Mouse (Mus musculus) fibroblast of lung, adult 2 months (primary cell): ENCODE results near the gene Ciao2a.

Experiments
- DNase-seq: peaks from one replicate; pipeline ENCODE4 v3.0.0-alpha.2; 2011; ENCODE audit warnings: low read depth

Ciao2a gene

DNA sequence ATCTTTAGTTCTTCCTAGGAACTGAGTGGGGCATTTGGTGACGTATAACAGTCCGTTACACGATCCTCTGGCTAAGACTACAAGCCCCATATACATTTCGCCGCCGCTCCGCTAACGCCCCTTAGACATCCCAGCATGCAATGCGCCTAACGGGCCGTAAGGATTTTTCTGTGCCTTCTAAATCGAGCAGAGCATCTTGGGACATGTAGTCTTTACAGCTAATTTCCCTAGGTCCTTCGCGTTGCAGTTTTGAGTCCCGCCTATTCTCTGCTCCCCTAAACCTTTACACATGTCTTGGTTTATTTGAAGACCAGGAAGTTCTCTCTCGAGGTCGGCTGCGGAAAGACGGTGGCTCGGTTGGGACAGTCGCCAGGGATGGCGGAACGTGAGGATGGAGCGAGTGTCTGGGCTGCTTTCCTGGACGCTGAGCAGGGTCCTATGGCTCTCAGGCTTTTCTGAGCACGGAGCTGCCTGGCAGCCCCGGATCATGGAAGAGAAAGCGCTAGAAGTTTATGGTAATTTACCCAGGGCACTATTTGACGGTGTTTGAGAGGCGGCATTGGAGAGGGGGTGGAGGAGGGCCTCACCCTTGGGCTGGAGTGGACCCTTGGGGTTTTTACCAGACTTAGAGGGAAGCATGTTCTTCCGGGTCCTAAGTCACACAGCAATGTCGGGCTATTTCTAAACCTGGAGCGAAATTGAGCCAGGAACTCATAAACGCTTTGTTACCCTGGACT lies at the start of gene Ciao2a, which contains the start of gene Snx1:
Gene Ciao2a (plus strand): TSS at position 156 of the 737 bp plus-strand sequence.
Gene Snx1 (minus strand): TSS at position 132 of the 737 bp plus-strand sequence.
- peak; percentile 95 for DNase-seq

DNA sequence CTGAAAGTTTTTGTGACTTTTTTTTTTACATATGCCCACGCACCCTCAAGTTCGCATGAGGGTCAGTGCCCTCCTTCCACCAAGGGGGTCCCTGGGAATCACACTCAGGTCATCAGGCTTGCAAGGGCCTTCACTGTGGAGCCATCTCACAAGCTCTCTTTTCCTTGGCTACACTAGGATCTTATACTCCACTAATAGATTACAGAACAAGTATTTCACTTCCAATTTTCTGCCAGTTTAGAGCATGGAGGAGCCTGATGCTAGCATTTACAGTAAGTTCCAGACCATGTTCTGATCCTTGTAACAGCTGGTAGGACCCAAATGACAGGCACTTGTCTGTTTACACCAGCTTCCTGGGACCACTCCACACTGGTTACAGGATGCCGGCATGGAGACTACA lies 48.3 kb upstream of the Ciao2a start:
- DNase-seq = no peak

DNA sequence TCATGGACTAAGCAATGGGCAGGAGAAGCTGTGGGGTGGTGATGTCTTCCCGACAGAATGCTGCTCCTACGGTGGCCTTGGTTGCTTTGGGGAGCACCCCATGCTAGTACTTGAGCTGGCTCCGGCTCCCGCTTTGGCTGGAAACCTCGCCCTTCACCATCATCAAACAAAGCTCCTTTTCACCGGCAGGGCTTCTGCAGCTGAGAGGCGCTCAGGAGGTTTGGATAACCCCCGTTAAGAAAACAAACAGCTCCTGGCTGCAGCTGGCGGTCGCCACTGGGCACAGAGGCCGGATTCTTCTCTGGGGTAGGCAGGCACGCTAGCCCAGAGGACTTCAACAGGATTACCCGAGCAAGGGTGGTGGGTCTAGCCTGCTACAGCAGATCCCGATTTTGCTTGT lies 47.9 kb upstream of the Ciao2a start:
- peak; percentile 86 for DNase-seq

DNA sequence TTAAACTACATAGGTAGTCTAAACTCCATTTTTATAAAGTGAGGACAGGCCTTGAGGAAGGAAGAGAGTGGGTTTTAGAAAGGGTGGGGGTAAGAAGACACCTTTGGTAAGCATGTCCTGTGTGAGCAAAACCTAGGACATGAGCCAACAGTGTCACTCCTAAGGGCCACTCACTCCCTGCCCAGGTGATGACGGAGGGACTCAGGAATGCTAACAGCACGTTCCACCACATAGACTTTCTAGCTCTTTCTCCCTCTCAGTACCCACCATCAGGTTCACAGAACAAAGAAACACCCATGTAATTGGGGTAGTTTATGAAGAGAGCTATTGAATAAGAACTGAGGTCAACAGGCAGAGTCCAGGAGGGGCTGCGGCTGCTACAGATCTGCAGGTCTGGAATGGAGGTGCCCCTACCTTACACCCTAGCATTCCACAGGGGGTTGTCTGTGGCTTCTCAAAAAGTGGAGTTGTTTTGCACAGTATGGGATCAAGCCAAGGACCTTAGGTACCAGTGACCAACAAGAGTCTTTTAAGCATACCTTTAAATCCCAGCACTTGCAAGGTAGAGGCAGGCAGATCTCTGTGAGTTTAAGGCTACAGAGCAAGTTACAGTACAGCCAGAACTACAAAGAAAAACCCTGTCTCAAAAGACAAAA lies 45.5 kb upstream of the Ciao2a start:
- DNase-seq = no peak

DNA sequence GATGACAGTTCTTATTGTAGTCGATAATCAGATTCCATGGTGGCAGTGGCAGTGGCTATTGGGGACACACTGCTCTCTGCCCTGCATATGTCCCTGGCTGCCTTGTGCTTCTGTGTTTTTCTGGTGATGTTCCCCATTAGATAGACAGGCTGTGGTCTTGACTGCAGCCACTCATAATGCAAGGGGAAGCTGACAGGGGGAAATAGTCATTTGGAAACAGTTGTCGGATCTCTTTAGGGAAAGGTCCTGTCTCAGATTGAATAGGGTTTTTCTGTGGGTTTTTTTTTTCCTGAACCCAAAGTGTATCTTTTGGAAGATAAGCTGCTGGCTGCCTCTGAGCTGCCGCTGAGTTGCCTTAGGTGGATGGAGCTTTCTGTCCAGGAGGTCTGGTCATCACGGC lies 44.4 kb upstream of the Ciao2a start:
- no peak for DNase-seq

DNA sequence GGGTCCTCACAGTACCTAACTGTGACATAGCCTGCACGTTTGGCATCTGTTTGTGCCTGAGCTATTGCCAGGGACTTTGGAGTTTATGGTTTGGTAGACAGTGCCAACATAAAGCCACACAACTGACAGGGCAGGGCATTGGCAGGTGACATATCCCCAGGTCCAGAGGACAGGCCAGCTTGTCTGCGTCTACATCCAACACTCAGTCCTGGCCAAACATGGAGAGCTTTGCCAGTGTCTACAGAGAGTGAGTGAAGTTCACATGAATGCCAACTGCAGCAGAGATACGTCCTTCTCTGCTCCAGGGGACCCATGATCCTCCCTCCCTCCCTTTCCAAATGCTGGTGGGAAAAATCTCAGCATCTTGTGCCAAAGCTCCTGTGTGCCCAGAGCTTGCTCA lies 42.2 kb upstream of the Ciao2a start:
- no peak for DNase-seq

DNA sequence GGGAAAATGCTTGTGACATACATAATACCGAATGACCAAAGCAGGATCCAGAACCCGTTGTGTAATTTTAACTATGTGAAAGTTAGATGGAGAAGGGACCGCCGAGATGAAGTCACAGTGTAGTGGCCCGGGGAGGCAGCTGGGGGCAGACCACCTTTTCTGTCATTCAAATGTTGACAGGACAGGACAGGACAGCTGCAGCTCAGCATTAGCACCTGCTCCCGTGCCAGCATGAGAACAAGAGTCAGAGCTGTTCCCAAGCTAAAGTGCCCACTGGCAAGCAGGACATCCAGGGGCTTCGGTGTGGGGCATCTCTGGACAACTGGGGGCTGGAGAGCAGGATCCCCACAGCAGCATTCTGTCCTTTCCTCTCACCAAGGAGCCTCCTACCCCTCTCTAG lies 39.3 kb upstream of the Ciao2a start:
- DNase-seq = no peak

DNA sequence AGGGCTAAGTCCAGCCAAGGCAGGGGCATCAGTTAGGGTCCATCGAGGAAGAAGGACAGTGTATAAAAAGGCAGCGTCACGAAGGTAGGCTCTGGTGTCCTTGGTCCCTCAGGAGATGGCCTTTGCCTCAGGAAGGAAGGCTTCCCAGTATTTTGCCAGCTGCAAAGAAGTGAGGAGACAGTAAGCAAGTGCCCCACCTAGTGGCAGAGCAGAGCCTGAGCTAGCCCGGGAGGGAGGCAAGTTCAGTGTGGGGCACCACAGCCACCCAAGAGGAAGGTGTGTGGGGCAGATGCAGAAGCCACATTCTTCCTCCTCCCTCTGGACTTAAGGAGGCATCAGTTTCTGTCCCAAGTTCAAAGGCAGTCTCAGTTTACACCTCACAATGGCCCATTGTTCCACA lies 38.0 kb upstream of the Ciao2a start:
- DNase-seq = no peak

DNA sequence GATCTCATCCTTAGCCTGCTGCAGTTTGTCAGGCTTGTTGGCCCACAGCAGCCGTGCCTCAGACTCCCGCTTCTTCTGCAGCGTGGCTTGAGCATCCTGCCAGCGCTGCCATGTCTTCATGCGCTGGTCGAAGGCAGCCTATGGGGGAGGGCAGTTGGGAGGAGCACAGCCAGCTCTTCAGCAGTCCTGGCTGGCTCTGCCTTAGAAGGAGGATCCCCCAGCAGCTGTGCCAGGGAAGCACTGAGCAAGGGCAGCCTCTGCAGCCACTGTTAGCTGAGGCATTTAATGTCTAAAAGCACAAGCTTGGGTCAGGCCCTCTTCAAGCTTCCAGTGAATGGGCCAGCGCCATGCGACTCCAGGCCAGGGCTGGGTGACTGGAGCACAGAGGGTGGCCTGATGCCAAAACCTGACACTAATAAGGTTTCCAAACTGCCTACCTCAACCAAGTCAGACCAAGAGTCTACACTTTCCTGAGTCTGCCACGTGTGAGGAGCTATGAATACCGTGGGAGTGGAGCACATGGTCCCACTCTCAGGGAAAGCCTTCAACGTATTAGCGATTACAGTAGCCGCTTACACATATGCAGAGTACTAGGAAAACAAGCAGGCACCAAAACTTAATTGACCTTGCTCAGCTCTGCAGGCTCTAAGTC lies 35.7 kb upstream of the Ciao2a start:
- DNase-seq = no peak

DNA sequence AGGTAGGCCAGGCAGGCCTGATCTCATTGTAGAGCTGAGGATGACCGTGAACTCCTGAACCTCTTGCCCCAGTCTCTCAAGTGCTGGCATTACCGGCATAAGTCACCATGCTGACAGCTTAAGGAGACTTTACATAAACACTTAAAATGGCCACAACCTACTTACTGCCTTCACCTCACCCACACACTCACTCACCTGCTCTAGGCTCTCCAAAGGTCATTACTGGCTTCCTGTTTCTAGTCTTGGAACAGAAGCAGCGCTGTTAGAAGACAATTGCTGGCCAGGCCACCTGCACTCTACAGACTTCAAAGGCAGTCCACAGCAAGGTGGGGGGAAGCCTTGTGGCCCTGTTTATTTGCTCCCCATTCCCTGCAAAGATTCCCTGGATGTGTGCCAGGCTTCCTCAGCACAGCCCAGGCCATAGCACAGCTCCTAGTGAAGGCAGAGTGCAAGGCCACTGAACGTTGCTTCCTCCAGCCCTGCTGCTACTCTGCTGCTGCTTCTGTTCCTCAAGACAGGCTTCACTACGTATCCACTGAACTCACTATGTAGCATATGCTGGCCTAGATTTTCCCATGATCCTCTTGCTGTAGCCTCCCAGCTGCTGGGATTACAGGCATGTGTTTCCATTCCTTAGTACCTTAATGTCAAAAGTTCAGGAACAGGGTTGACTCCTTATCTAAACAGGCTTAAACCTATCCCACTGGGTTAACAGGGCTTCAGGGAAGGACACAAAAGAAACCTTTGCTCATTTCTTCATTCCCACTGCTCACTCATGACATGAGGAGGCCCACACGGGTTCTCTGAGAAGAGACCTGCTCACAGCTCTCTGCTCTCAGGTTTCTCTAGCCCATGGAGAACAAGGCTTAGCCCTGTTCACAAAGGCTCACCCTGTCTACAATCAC lies 34.8 kb upstream of the Ciao2a start:
- no peak for DNase-seq

DNA sequence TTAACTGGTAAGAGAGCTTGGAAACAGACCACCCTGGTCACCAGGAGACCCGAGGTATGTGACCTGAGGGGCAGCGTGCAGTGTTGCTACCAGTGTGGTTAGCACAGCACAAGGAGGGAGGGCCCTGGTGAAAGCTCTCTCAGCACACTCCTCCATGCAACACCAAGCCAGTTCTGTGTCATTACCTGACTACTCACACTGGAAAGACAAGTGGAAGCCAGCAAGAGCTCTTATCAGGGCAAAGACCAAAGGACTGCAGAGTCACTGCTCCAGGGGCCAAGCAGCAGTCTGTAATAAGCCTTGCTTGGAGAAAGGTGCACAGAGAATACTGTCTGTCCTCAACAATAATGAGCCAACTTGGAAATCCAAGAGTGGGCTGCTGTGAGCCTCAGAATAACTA lies 33.7 kb upstream of the Ciao2a start:
- DNase-seq = no peak

DNA sequence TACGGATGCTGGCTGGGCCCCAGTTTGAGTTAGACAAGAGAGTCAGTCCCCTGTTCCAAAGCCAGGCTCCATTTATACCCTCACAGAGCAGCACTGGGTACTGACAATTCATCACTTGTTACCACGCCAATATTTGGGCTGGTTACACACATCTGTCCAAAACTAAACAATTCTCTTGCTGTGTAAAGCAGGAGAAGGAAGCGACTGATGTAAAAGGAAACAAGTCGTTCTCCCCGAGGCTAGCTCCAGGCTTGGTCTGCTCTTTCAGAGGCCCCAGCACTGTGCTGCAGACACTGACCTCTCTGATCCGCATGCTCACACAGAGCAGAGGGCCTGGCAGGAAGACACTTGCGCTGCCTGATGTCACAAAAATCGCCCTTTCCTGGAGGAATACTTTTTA lies 24.8 kb upstream of the Ciao2a start:
- no peak for DNase-seq

DNA sequence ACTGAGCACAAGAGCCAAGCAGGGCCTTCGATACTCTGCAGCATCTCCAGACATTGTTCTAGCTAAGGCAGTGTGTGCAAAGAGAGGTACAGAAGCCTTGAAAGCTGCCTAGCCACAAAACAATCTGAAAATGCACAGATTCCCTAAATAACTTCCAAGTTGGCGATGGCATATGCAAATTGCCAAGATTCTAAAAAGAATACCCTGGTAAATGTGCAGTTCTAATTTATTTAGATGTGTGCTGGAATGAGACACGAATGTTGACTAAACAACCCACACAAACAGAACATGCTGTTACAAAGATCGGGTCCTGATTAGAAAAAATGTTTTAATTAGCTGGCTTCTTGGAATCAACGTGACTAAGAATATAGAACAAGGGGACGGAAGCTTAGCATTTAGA lies 23.7 kb upstream of the Ciao2a start:
- DNase-seq = no peak

DNA sequence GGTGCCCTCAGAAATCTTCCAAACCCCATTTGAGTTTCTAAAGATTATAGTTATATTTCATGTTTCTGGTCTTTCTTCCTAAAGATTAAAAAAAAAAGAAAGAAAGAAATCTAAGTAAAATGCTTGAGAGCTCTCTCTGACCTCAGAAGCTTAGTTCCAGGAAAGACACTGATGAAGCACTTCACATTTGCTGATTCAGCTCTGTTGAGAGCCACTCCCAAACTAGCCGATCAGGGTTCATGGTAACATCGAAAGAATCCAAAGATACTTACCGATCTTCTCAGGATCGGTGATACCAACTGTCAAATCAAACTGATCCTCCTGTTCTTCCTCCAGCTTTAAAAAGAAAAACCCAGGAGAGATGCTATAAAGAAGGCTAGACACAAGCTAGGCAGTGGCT lies 21.8 kb upstream of the Ciao2a start:
- DNase-seq = no peak

DNA sequence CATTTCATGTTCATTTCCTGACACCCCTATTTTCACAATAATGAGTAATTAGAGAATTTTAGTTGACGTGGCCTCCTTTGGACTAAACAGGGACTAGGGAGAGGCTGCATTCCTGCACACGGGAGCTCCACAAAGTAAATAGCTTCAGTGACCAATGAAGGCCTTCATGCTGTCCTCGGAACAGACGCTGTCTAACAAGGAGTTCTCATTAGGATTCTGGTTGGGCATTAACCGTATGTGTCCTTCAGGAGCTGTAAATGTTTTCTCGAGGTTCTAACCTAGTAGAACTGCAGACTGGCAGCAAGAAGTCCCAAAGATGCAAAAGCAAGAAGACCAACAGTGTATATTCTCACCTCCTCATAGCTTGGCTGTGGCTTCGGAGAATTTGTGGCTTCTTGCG lies 21.2 kb upstream of the Ciao2a start:
- DNase-seq = no peak

DNA sequence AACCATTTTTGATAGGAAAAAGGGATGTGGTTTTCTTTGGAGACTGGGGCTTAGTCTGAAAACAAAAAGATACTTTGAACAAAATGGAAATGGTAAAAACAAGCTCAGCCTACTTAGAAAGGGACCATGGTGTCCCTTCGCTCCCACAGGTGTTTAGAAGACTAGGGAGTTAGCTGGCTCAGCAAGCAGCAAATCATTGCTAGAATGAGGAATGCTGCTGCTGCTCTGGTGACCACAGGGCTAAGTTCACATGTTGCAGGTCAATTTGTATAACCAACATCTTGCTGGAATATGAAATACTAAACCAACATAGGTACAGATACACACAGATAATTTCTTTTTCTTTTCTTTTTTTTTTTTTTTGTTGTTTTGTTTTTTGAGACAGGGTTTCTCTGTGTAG lies 16.8 kb upstream of the Ciao2a start:
- DNase-seq = no peak

DNA sequence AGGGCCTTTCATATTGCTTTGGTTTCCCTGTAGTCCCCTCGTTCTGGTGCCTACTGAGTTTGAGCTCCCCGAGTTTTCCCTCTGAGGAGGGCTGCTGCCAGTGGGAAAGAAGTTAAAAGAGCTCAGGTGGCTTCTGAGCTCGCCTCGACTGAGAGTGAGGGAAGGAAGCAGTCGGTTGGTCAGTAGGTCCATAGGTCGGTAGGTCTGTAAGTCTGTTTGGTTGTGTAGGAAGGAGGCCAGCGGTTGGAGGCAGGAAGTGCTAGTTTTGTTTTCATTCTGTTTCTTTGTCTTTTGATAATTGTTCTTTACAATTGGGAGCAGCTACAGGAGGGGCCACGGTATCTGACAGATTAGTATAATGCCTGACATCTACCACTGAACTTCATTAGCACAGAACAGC lies 16.3 kb upstream of the Ciao2a start:
- no peak for DNase-seq

DNA sequence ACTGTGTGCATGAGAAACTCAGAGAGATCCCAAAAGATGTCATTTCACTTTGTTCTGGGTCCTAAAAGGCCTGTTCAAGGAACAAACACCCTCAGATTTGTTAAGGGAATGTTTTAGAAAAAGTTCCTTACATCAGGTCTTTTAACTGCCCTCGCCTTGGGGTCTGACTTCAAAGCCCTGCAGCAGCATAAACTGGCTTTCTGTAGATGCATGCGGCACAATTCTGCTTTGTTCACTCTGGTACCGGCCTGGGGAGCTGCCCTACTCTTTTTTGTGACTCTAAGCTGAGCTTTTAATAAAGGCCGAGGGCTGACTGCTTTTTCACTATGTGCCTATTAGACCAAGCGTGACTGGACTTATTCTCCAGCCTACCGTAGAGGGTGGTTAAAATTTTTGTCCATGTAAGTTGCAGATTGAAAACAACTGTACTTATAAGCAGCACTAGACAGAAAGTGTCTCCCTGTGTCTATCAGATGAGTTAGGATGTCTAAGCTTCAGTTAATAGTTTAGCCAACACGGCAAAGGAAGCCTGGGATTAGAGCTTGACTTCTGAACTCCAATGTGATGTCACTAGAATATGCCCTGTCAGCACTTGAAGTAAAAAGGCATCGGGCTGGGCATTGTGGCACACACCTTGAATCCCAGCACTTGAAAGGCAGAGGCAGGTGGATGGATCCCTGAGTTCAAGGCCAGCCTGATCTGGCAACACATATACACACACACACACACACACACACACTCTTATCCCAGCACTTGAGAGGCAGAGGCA lies 15.6 kb upstream of the Ciao2a start:
- DNase-seq = no peak

DNA sequence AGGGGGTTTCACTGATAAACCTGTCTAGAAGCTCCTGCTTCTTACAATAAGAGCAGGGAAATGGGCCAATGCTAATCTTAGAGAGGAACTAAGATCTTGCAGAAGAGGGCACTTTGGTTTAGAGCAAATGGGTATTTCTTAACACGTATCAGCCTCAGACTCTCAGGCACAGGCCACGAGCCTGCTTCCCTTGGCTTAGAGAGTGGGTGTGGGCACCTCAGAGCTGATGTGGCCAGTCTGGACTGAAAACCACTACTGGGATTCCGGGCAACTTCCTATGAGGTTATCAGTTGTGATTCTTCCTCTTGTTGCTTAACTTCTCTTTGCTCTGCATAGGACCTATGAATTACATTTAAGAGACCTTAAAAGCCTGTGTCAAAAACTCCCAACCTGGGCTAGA lies 12.1 kb upstream of the Ciao2a start:
- DNase-seq = no peak

DNA sequence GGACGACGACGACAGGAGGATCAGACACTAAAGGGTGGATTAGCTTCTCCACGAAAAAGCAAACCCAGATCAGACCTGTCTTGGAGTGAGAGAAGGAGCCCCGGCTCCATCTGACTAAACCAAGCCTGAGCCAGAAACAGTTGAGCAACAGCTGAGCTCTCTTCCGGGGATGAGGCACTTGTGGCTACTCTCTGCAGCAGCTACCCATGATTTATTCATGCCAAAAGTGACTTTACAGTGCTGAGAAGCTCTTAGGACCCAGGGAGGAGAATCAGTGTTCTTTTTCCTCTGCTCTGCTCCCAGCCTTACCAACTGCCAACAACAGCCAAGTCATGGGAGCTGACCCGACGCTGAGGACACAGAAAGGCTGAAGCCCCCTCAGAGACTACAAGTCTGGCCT lies 9.5 kb upstream of the Ciao2a start:
- peak; percentile 66 for DNase-seq

DNA sequence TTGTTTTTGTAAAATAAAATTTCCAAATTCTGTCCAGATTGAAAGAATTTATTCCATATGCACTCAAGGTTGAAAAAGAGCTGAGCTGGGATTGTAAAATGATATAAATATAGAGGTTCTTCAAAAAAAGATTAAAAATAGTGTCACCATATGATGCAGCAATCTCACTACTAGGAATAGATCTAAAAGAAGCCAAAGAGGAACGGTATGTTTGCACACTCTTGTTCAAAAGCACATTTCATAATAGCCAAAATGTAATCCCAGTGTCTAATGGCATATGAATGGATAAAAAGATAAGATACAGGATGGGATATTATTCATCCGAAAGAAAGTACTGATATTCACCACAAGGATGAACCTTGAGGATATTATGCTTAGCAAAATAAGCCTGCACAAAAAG lies 6.9 kb upstream of the Ciao2a start:
- DNase-seq = no peak

DNA sequence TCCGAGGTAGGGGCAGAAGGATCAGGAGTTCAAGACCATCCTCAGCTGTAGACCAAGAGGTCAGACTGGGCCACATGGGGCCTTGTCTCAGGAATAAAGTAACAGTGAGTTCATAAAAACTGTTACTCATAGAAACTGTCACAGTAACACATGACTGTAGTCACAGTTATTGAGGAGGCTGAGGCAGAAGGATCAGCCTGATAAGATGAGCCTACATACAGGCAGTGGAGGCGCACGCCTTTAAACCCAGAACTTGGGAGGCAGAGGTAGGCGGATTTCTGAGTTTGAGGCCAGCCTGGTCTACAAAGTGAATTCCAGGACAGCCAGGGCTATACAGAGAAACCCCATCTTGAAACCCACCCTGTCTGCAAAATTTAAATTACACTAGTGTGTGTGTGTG lies 6.3 kb upstream of the Ciao2a start:
- DNase-seq = no peak
